Mouse (Mus musculus) heart, postnatal 4 days (tissue): ENCODE data around the gene Slc25a36. TPM values are rescaled to one million over a fixed set of nuclear protein-coding genes. Genes with fewer than 3 reads are reported as not detected.

ENCODE experiments used
- DNase-seq: peaks from one replicate; pipeline ENCODE4 v3.0.0; 2021
- total RNA-seq, 2 experiments: library from RNA; stranded (reverse); gene quantifications; 2 replicates each; pipeline ENCODE4 v1.2.3; 2021

The Slc25a36 gene
- total RNA-seq, 2 experiments from 2014 or later, result 51.7 to 51.8 TPM

- no peak for DNase-seq
Measured at GRCm38 (mm10) chr9:97038010-97038409, 72.9 kb downstream of the Slc25a36 start.

GRCm38 (mm10) chr9:97036656-97037055 is 74.3 kb downstream of the Slc25a36 start:
- DNase-seq, result no peak

GRCm38 (mm10) chr9:97027361-97027760 is 83.6 kb downstream of the Slc25a36 start:
- no peak for DNase-seq

- DNase-seq, result no peak
Measured at GRCm38 (mm10) chr9:97026006-97026405, 85.0 kb downstream of the Slc25a36 start.

Other genes starting within 250 kb of the Slc25a36 start
- gene Pxylp1, start 218.5 kb downstream of the Slc25a36 start, total RNA-seq, result 10 to 100 TPM; 22.0 to 28.3 TPM
- 10 to 100 TPM; 30.4 to 34.6 TPM for gene Spsb4, start 92.3 kb downstream of the Slc25a36 start, total RNA-seq